Mouse (Mus musculus) midbrain, embryonic 14.5 days (tissue): Measurements from ENCODE around the gene Tmtc4. TPM values are rescaled to one million over a fixed set of nuclear protein-coding genes. Genes with fewer than 3 reads are reported as not detected.

ENCODE experiments used
- ATAC-seq: fragments of 200-750 bp; cut with Nextera tagmentation; 2 replicates; pipeline ENCODE4 v1.8.0; 2017; ENCODE audit warnings: moderate number of reproducible peaks, moderate library complexity; ENCODE audit not compliant: low FRiP score, low TSS enrichment
- DNase-seq: peaks from one replicate; pipeline ENCODE4 v3.0.0-alpha.2; 2015
- H3K27ac ChIP-seq: fragments of 300-500 bp; sonication (generic); replicated peaks from 2 replicates; pipeline ENCODE4 v1.5.1; 2014; ENCODE audit warnings: mild to moderate bottlenecking, low read depth, low read length, moderate library complexity
- H3K27me3 ChIP-seq: fragments of 300-500 bp; sonication (generic); 2 replicates; pipeline ENCODE4 v1.6.1; 2014; ENCODE audit warnings: low read length, control low read depth, mixed read lengths; ENCODE audit not compliant: control insufficient read depth, insufficient read depth
- H3K36me3 ChIP-seq: fragments of 300-500 bp; sonication (generic); 2 replicates; pipeline ENCODE4 v1.6.1; 2014; ENCODE audit warnings: low read length, control low read depth; ENCODE audit not compliant: control insufficient read depth, insufficient read depth
- H3K4me1 ChIP-seq: fragments of 300-500 bp; sonication (generic); 2 replicates; pipeline ENCODE4 v1.6.1; 2014; ENCODE audit warnings: mild to moderate bottlenecking, antibody characterized with exemption, low read length, control low read depth; ENCODE audit not compliant: control insufficient read depth, insufficient read depth
- H3K4me2 ChIP-seq: fragments of 300-500 bp; sonication (generic); 2 replicates; pipeline ENCODE4 v1.6.1; 2014; ENCODE audit warnings: mild to moderate bottlenecking, low read length, moderate library complexity
- H3K4me3 ChIP-seq: fragments of 300-500 bp; sonication (generic); replicated peaks from 2 replicates; pipeline ENCODE4 v1.5.1; 2014; ENCODE audit warnings: low read depth, low read length
- H3K9ac ChIP-seq: fragments of 300-500 bp; sonication (generic); replicated peaks from 2 replicates; pipeline ENCODE4 v1.6.1; 2014; ENCODE audit warnings: mild to moderate bottlenecking, low read length, moderate library complexity
- H3K9me3 ChIP-seq: fragments of 300-500 bp; sonication (generic); 2 replicates; pipeline ENCODE4 v1.6.1; 2016; ENCODE audit warnings: low read length, control low read depth, mixed read lengths; ENCODE audit not compliant: control insufficient read depth
- WGBS: fragments of 180-500 bp; shearing (Covaris S2); extraction: QIAGEN DNeasy Blood & Tissue Kit; methylation state at CpG from one replicate; pipeline ENCODE4 v1.1.7; 2014; 5-methylcytosine and 5-hydroxymethylcytosine counted together
- polyA plus RNA-seq: library from polyadenylated mRNA; unstranded; fragments of >200 nt; fragmentation: Nextera tagmentation; extraction: Ambion mirVana; gene quantifications from 2 replicates; pipeline ENCODE4 v1.2.1, GENCODE M21; 2014

Gene Tmtc4
- polyA plus RNA-seq, 1 experiment from 2014 or later: 61.8 TPM

- Histone ChIP-seq H3K27me3 (peaks cover 21% of the 10 kb centered on the region), H3K4me1 (0 out of 2 replicates have a peak, but pooled peaks cover 10% of the 10 kb centered on the region), H3K27ac (no peak overlapping the region), H3K4me2 (peak overlapping the region; percentile 99), H3K9ac (peak overlapping the region; percentile 52), H3K36me3 (no peaks in the 10 kb centered on the region), H3K9me3 (peaks cover 7% of the 10 kb centered on the region; the same call in 1 of the 2 replicates), H3K4me3 (peak overlapping the region; percentile 60)
- under 1% methylated on average over 58 of the region's 58 CpGs for WGBS
- ATAC-seq (peak; percentile 68; the same call in 1 of the 2 replicates), DNase-seq (peak; percentile 73)
These were observed 70.9 kb downstream of the Tmtc4 start for GRCm38 (mm10) chr14:122912812-122913498.

- 74% methylated on average over 1 of the region's 1 CpGs for WGBS
- Histone ChIP-seq H3K4me3 (no peak overlapping the region), H3K9ac (no peak overlapping the region), H3K9me3 (peaks cover 11% of the 10 kb centered on the region), H3K27me3 (peaks cover 21% of the 10 kb centered on the region), H3K27ac (no peak overlapping the region), H3K4me1 (0 out of 2 replicates have a peak, but pooled peaks cover 10% of the 10 kb centered on the region), H3K4me2 (peak overlapping the region; percentile 99), H3K36me3 (no peaks in the 10 kb centered on the region)
- ATAC-seq (no peak), DNase-seq (no peak)
These were observed 71.7 kb downstream of the Tmtc4 start for GRCm38 (mm10) chr14:122912137-122912536.

- Histone ChIP-seq H3K4me2 (no peak overlapping the region), H3K9ac (no peak overlapping the region)
These were observed 72.6 kb downstream of the Tmtc4 start for GRCm38 (mm10) chr14:122911265-122911664.

GRCm38 (mm10) chr14:122909368-122910091, 74.3 kb downstream of the Tmtc4 start:
- Histone ChIP-seq H3K4me3 (no peak overlapping the region), H3K27ac (no peak overlapping the region), H3K9ac (no peak overlapping the region), H3K4me1 (0 out of 2 replicates have a peak, but pooled peaks cover 10% of the 10 kb centered on the region), H3K27me3 (peaks cover 21% of the 10 kb centered on the region), H3K4me2 (no peak overlapping the region), H3K9me3 (peaks cover 12% of the 10 kb centered on the region), H3K36me3 (no peaks in the 10 kb centered on the region)
- DNase-seq (no peak), ATAC-seq (no peak)
- WGBS: 91% methylated on average over 5 of the region's 5 CpGs

More at GRCm38 (mm10) chr14:122911265-122911664, 72.6 kb downstream of the Tmtc4 start:
- no peak overlapping the region for H3K4me3 ChIP-seq
- no peak overlapping the region for H3K27ac ChIP-seq
- H3K4me1 ChIP-seq: 0 out of 2 replicates have a peak, but pooled peaks cover 10% of the 10 kb centered on the region
- H3K27me3 ChIP-seq: peaks cover 21% of the 10 kb centered on the region
- no peak for ATAC-seq
- H3K9me3 ChIP-seq: peaks cover 12% of the 10 kb centered on the region
- DNase-seq: no peak
- no peaks in the 10 kb centered on the region for H3K36me3 ChIP-seq

GRCm38 (mm10) chr14:122908075-122908474, 75.8 kb downstream of the Tmtc4 start:
- H3K4me3 ChIP-seq: no peak overlapping the region
- no peak overlapping the region for H3K9ac ChIP-seq
- peaks cover 12% of the 10 kb centered on the region; the same call in 1 of the 2 replicates for H3K27me3 ChIP-seq
- no peaks in the 10 kb centered on the region for H3K36me3 ChIP-seq
- 93% methylated on average over 4 of the region's 4 CpGs for WGBS
- no peak overlapping the region for H3K4me2 ChIP-seq
- no peak for DNase-seq
- H3K4me1 ChIP-seq: 0 out of 2 replicates have a peak, but pooled peaks cover 7% of the 10 kb centered on the region
- peaks cover 12% of the 10 kb centered on the region for H3K9me3 ChIP-seq
- no peak for ATAC-seq
- H3K27ac ChIP-seq: no peak overlapping the region

GRCm38 (mm10) chr14:122905007-122905406, 78.8 kb downstream of the Tmtc4 start:
- ATAC-seq: no peak
- 97% methylated on average over 1 of the region's 1 CpGs for WGBS
- H3K27me3 ChIP-seq: no peaks in the 10 kb centered on the region

GRCm38 (mm10) chr14:122903923-122904351, 79.9 kb downstream of the Tmtc4 start:
- WGBS: 84% methylated on average over 2 of the region's 2 CpGs

More at GRCm38 (mm10) chr14:122905007-122905406, 78.8 kb downstream of the Tmtc4 start:
- no peak overlapping the region for H3K4me3 ChIP-seq
- H3K9me3 ChIP-seq: peaks cover 12% of the 10 kb centered on the region
- no peak overlapping the region for H3K9ac ChIP-seq
- no peak for DNase-seq
- H3K36me3 ChIP-seq: no peaks in the 10 kb centered on the region
- no peak overlapping the region for H3K4me2 ChIP-seq
- no peak overlapping the region for H3K27ac ChIP-seq
- H3K4me1 ChIP-seq: no peaks in the 10 kb centered on the region

GRCm38 (mm10) chr14:122902884-122903283, 81.0 kb downstream of the Tmtc4 start:
- no peak overlapping the region for H3K4me2 ChIP-seq
- DNase-seq (peak; percentile 46), ATAC-seq (no peak)
- H3K27me3 ChIP-seq: no peaks in the 10 kb centered on the region
- H3K4me3 ChIP-seq: no peak overlapping the region
- H3K36me3 ChIP-seq: no peaks in the 10 kb centered on the region
- H3K27ac ChIP-seq: no peak overlapping the region
- peaks cover 5% of the 10 kb centered on the region for H3K9me3 ChIP-seq
- 72% methylated on average over 4 of the region's 4 CpGs for WGBS
- no peaks in the 10 kb centered on the region for H3K4me1 ChIP-seq
- no peak overlapping the region for H3K9ac ChIP-seq

More at GRCm38 (mm10) chr14:122903923-122904351, 79.9 kb downstream of the Tmtc4 start:
- Histone ChIP-seq H3K9me3 (peaks cover 12% of the 10 kb centered on the region), H3K9ac (no peak overlapping the region), H3K4me2 (no peak overlapping the region), H3K4me1 (no peaks in the 10 kb centered on the region), H3K27me3 (no peaks in the 10 kb centered on the region), H3K27ac (no peak overlapping the region), H3K4me3 (no peak overlapping the region), H3K36me3 (no peaks in the 10 kb centered on the region)
- no peak for ATAC-seq
- no peak for DNase-seq
